ENCODE assay signal across 10 mouse cellular contexts in genomic region chr6:115909940-115910339, GRCm38 (mm10). TPM values are rescaled to one million over a fixed set of nuclear protein-coding genes. Genes with fewer than 3 reads are reported as not detected.
A peak's percentile ranks its signal among the peaks of the same experiment; 100 is the strongest.
DNase-seq lines count a peak whose midpoint lies in the region; ATAC-seq lines count a peak whose summit lies in the region.
"Had no signal": no experiment of that assay in that cellular context is flagged by ENCODE, and none has a peak within 500 bp of the region (broad histone marks: within the 10 kb centered on the region; RNA-seq: fewer than 3 reads in every experiment).

No protein-coding gene starts in this region.

- H3K27me3 ChIP-seq in kidney, embryonic 14.5 days (ENCODE audit: control insufficient read depth, insufficient read depth, low read length): no peaks in the 10 kb centered on the region
- H3K27me3 ChIP-seq: embryonic facial prominence, embryonic 13.5 days had no signal

- no peak overlapping the region for H3K4me2 ChIP-seq in kidney, embryonic 14.5 days (replicated peaks; ENCODE audit: low read depth, low read length)
- H3K4me2 ChIP-seq: embryonic facial prominence, embryonic 13.5 days had no signal

- no peak overlapping the region for H3K4me3 ChIP-seq in kidney, embryonic 14.5 days (ENCODE audit: low read length)
- H3K4me3 ChIP-seq: embryonic facial prominence, embryonic 13.5 days; myocyte had no signal

- WGBS in kidney, embryonic 14.5 days: 50% methylated on average over 8 of the region's 8 CpGs

- peaks cover 6% of the 10 kb centered on the region; the same call in 1 of the 2 replicates for H3K36me3 ChIP-seq in kidney, embryonic 14.5 days (ENCODE audit: control insufficient read depth, insufficient read depth, low read length)

- DNase-seq in embryo, embryonic 10 days (ENCODE audit: low spot score): peak; percentile 40
- no peak for DNase-seq in embryo, embryonic 10.5 days (ENCODE audit: low spot score)
- DNase-seq in heart, adult 11 months: peak; percentile 99
- peak; percentile 81 to 90 for DNase-seq in lung, postnatal 4 days
- no peak for DNase-seq in layer of hippocampus, postnatal 36 days
- no peak for DNase-seq in adipocyte (ENCODE audit: low spot score)

- ATAC-seq in kidney, embryonic 14.5 days (ENCODE audit: low FRiP score, low TSS enrichment): peak; percentile 78
- no peak for ATAC-seq in megakaryocyte-erythroid progenitor cell, adult 5-6 weeks (replicated peaks; ENCODE audit: low FRiP score, low TSS enrichment, poor library complexity, severe bottlenecking)

- H3K4me1 ChIP-seq in kidney, embryonic 14.5 days (ENCODE audit: control insufficient read depth, insufficient read depth, low read length): peaks cover 22% of the 10 kb centered on the region

- H3K9me3 ChIP-seq in kidney, embryonic 14.5 days (ENCODE audit: control insufficient read depth, low read length): no peaks in the 10 kb centered on the region
- H3K9me3 ChIP-seq: embryonic facial prominence, embryonic 13.5 days had no signal

- H3K27ac ChIP-seq in kidney, embryonic 14.5 days (ENCODE audit: low read depth, low read length): peak overlapping the region; percentile 38; the same call in 1 of the 2 replicates
- H3K27ac ChIP-seq: embryonic facial prominence, embryonic 13.5 days had no signal

- H3K9ac ChIP-seq in kidney, embryonic 14.5 days (ENCODE audit: low read depth, low read length): no peak overlapping the region
- H3K9ac ChIP-seq: embryonic facial prominence, embryonic 13.5 days had no signal

RNA-seq across cellular contexts. Expression of gene Rho, which starts 21.6 kb away (rescaled TPM):
- 0.06 TPM in 1 of 2 replicates, not detected in the other for polyA plus RNA-seq in kidney, embryonic 14.5 days (2014; fragmentation: Nextera tagmentation; extraction: Ambion mirVana)
- total RNA-seq in layer of hippocampus, postnatal 36 days (2021): under 1 TPM; 0.52 to 0.83 TPM
- not detected in 2 replicates for total RNA-seq in megakaryocyte-erythroid progenitor cell, adult 5-6 weeks (2014; fragmentation: Nextera tagmentation)
- total RNA-seq in megakaryocyte-erythroid progenitor cell, adult 5-6 weeks (2017): not detected in 2 replicates

RNA-seq across cellular contexts. Expression of gene H1foo, which starts 34.8 kb away (rescaled TPM):
- polyA plus RNA-seq in kidney, embryonic 14.5 days (2014; fragmentation: Nextera tagmentation; extraction: Ambion mirVana): not detected in 2 replicates
- total RNA-seq in layer of hippocampus, postnatal 36 days (2021): not detected
- total RNA-seq in megakaryocyte-erythroid progenitor cell, adult 5-6 weeks (2014; fragmentation: Nextera tagmentation): not detected in 2 replicates
- total RNA-seq in megakaryocyte-erythroid progenitor cell, adult 5-6 weeks (2017): not detected in 2 replicates
- polyA plus RNA-seq: embryonic facial prominence, embryonic 13.5 days; myocyte had no signal

RNA-seq across cellular contexts. Expression of gene Ift122, which starts 56.7 kb away (rescaled TPM):
- polyA plus RNA-seq in kidney, embryonic 14.5 days (2014; fragmentation: Nextera tagmentation; extraction: Ambion mirVana): 19.0 and 33.3 TPM in 2 replicates
- 10 to 100 TPM; 31.6 to 35.3 TPM for total RNA-seq in layer of hippocampus, postnatal 36 days (2021)
- 0.49 and 1.8 TPM in 2 replicates for total RNA-seq in megakaryocyte-erythroid progenitor cell, adult 5-6 weeks (2014; fragmentation: Nextera tagmentation)
- 2.3 and 3.7 TPM in 2 replicates for total RNA-seq in megakaryocyte-erythroid progenitor cell, adult 5-6 weeks (2017)

RNA-seq across cellular contexts. Expression of gene Mbd4, which starts 56.8 kb away (rescaled TPM):
- 14.3 and 20.9 TPM in 2 replicates for polyA plus RNA-seq in kidney, embryonic 14.5 days (2014; fragmentation: Nextera tagmentation; extraction: Ambion mirVana)
- 1 to 10 TPM; 5.0 to 6.8 TPM for total RNA-seq in layer of hippocampus, postnatal 36 days (2021)
- total RNA-seq in megakaryocyte-erythroid progenitor cell, adult 5-6 weeks (2014; fragmentation: Nextera tagmentation): 12.6 and 25.6 TPM in 2 replicates
- 18.9 and 19.9 TPM in 2 replicates for total RNA-seq in megakaryocyte-erythroid progenitor cell, adult 5-6 weeks (2017)

Comparison
In these comparisons a context has a peak if more than half of its experiments do, and no peak if none do; other contexts are left out.
1. DNase-seq: peak in embryo, embryonic 10 days (single experiment), heart, adult 11 months (single experiment) and lung, postnatal 4 days (2 of 2); none in embryo, embryonic 10.5 days (single experiment), layer of hippocampus, postnatal 36 days (0 of 2) and adipocyte (single experiment).
2. RNA of gene Ift122, which starts 56.7 kb away (total RNA-seq): 31.6 to 35.3 TPM in layer of hippocampus, postnatal 36 days; 0.49 to 3.7 TPM in megakaryocyte-erythroid progenitor cell, adult 5-6 weeks; every median in the first group is over 4 times any median in the second.